Mouse (Mus musculus) brain, embryonic 14.5 days (tissue): ENCODE results near the gene Gm20509.
"Not testable (repeated sequence)": the region's sequence is repeated elsewhere in the genome, so short reads cannot be mapped to it uniquely, and the experiment has no call there.

Experiments
- CTCF ChIP-seq: fragments of 200-500 bp; IDR thresholded peaks from 2 replicates; pipeline ENCODE4 v1.5.1; 2012; ENCODE audit warnings: inconsistent platforms, mild to moderate bottlenecking, moderate library complexity, borderline replicate concordance; ENCODE audit not compliant: insufficient read depth, insufficient read length; ENCODE audit errors: extremely low read depth
- POLR2A ChIP-seq: fragments of 200-500 bp; IDR thresholded peaks from 2 replicates; pipeline ENCODE4 v1.6.1; 2012; ENCODE audit warnings: mild to moderate bottlenecking, inconsistent platforms, borderline replicate concordance; ENCODE audit not compliant: poor library complexity, insufficient read depth, insufficient read length, severe bottlenecking; ENCODE audit errors: extremely low read depth

DNA sequence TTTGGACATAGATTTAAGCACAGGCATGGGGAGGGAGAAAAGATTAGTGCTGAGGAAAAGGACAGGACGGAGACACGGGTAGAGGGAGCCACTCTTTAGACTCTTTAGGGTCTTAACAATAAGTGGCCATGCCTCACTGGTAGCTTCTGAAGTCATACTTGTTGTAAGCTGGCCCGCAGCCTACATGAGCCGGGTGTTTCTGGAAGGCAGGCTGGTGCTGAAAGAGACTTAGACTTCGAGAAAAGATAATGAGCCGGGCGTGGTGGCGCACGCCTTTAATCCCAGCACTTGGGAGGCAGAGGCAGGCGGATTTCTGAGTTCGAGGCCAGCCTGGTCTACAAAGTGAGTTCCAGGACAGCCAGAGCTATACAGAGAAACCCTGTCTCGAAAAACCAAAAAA, 22.9 kb upstream of the Gm20509 start:
- TF ChIP-seq CTCF, POLR2A: not testable (repeated sequence)
